Mouse (Mus musculus) liver, embryonic 13.5 days (tissue): Measurements from ENCODE around the gene Olfr508. TPM values are rescaled to one million over a fixed set of nuclear protein-coding genes. Genes with fewer than 3 reads are reported as not detected.

Experiments used
- polyA plus RNA-seq: library from polyadenylated mRNA; unstranded; fragments of >200 nt; fragmentation: Nextera tagmentation; extraction: Ambion mirVana; gene quantifications from 2 replicates; pipeline ENCODE4 v1.2.1, GENCODE M21; 2015

The Olfr508 gene
- polyA plus RNA-seq, 1 experiment from 2014 or later = not detected

Other genes with a start within 250 kb of the Olfr508 start
- gene Olfr495, start 236.8 kb upstream of the Olfr508 start, polyA plus RNA-seq = not detected in 2 replicates
- not detected in 2 replicates for gene Olfr497, start 209.6 kb upstream of the Olfr508 start, polyA plus RNA-seq
- gene Olfr498, start 164.7 kb upstream of the Olfr508 start, polyA plus RNA-seq = not detected in 2 replicates
- gene Olfr502, start 104.9 kb upstream of the Olfr508 start, polyA plus RNA-seq = not detected in 2 replicates
- not detected in 2 replicates for gene Olfr503, start 85.5 kb upstream of the Olfr508 start, polyA plus RNA-seq
- gene Olfr504, start 64.2 kb upstream of the Olfr508 start, polyA plus RNA-seq = not detected in 2 replicates
- not detected in 2 replicates for gene Olfr506, start 19.2 kb upstream of the Olfr508 start, polyA plus RNA-seq
- not detected in 2 replicates for gene Olfr507, start 8.2 kb upstream of the Olfr508 start, polyA plus RNA-seq
- gene Olfr509, start 21.9 kb downstream of the Olfr508 start, polyA plus RNA-seq = not detected in 2 replicates
- gene Olfr510, start 36.4 kb downstream of the Olfr508 start, polyA plus RNA-seq = not detected in 2 replicates
- not detected in 2 replicates for gene Olfr512, start 83.3 kb downstream of the Olfr508 start, polyA plus RNA-seq
- not detected in 2 replicates for gene Olfr513, start 121.0 kb downstream of the Olfr508 start, polyA plus RNA-seq
- gene Olfr514, start 196.0 kb downstream of the Olfr508 start, polyA plus RNA-seq = not detected in 2 replicates
- gene Olfr516, start 220.5 kb downstream of the Olfr508 start, polyA plus RNA-seq = not detected in 2 replicates
- gene Olfr517, start 242.4 kb downstream of the Olfr508 start, polyA plus RNA-seq = not detected in 2 replicates